Mouse (Mus musculus): Measurements from ENCODE around the gene Agpat1.

DNA sequence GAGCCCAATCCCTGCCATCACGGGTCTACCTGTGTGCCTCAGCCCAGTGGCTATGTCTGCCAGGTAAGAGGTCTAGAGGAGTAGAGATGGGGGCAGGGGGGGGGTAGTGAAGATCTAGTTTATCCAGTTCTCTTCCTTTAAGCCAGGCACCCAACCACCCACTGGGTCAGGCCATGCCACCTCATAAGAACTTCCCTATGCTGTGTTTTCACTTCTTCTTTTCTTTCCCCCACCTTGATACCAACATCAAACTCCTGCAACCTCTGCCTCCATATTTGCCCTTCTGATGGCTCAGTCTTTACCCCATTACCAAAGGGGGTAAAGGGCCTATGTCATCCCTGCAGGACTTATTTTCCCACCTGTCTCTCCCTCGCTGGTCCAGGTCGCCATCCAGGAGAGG lies 26.0 kb upstream of the Agpat1 start:
- no peak for TF ChIP-seq CTCF (conservative IDR thresholded peaks at IDR 0.05; ENCODE audit: low read length)
- no peak for TF ChIP-seq NANOG (IDR thresholded peaks at IDR 0.05; ENCODE audit: borderline replicate concordance, low read length)

Measured in E14TG2a.4 (cell line).